Mouse (Mus musculus) liver, postnatal 0 days (tissue): Measurements from ENCODE around the gene Tmprss2.

Experiments
- CTCF ChIP-seq: sonication (generic); IDR thresholded peaks from 2 replicates; pipeline ENCODE4 v1.5.1; 2016; ENCODE audit warnings: antibody characterized with exemption, low read depth
- EP300 ChIP-seq: IDR thresholded peaks from 2 replicates; pipeline ENCODE4 v1.6.1; 2016; ENCODE audit warnings: antibody characterized with exemption, low read depth, mild to moderate bottlenecking

DNA sequence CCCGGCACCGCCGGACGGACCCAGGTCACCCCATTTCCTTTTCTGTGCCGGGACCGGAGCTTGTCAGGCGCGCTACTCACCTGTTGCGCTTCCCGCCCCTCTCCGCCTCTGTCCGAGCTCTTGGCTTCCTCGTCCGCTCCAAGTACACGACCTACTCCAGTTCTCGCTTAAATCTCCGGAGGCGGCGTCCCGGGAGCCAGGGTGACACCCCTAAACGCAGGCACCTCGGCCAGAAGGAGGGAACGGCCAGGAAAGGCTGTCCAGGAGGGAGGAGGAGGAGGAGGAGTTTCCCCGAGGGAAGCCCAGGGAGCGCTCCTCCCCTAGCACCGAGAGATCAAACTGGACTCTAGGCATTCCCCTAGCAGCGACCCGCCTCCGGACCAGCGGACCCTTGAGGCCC is at the start of gene Tmprss2:
- TF ChIP-seq CTCF (no peak), EP300 (no peak)
